Comparison of ENCODE assay signal across 24 mouse cellular contexts in genomic region chr6:42339981-42340380, GRCm38 (mm10). TPM values are rescaled to one million over a fixed set of nuclear protein-coding genes. Genes with fewer than 3 reads are reported as not detected.
DNase-seq lines count a peak whose midpoint lies in the region; ATAC-seq and TF ChIP-seq lines count a peak whose summit lies in the region.
"Had no signal": no experiment of that assay in that cellular context is flagged by ENCODE, and none has a peak within 500 bp of the region (broad histone marks: within the 10 kb centered on the region; RNA-seq: fewer than 3 reads in every experiment).

No protein-coding gene starts in this region.

- no peak for TF ChIP-seq CTCF in intestine, postnatal 0 days (IDR thresholded peaks at IDR 0.05; ENCODE audit: low read depth)

- no peak overlapping the region for H3K9ac ChIP-seq in intestine, postnatal 0 days (ENCODE audit: low read depth, low read length)
- H3K9ac ChIP-seq: forebrain, embryonic 12.5 days; hindbrain, embryonic 12.5 days; midbrain, embryonic 13.5 days; neural tube, embryonic 15.5 days; stomach, embryonic 15.5 days had no signal

- no peak overlapping the region for H3K4me2 ChIP-seq in intestine, postnatal 0 days (replicated peaks; ENCODE audit: low read depth)
- H3K4me2 ChIP-seq: forebrain, embryonic 12.5 days; hindbrain, embryonic 12.5 days; liver, embryonic 11.5 days; midbrain, embryonic 13.5 days; neural tube, embryonic 15.5 days; stomach, embryonic 15.5 days had no signal

- H3K4me1 ChIP-seq in intestine, postnatal 0 days (replicated peaks; ENCODE audit: control insufficient read depth, insufficient read depth, low read length) = no peaks in the 10 kb centered on the region
- H3K4me1 ChIP-seq: forebrain, embryonic 12.5 days; heart, embryonic 10.5 days; hindbrain, embryonic 12.5 days; limb, embryonic 10.5 days; midbrain, embryonic 13.5 days; neural tube, embryonic 15.5 days; stomach, embryonic 15.5 days had no signal

- H3K27ac ChIP-seq in intestine, postnatal 0 days (ENCODE audit: low read depth, low read length) = no peak overlapping the region
- H3K27ac ChIP-seq: forebrain, embryonic 12.5 days; heart, embryonic 10.5 days; hindbrain, embryonic 12.5 days; limb, embryonic 10.5 days; midbrain, embryonic 13.5 days; neural tube, embryonic 15.5 days; stomach, embryonic 15.5 days had no signal

- no peaks in the 10 kb centered on the region for H3K9me3 ChIP-seq in intestine, postnatal 0 days (ENCODE audit: control insufficient read depth)
- H3K9me3 ChIP-seq: forebrain, embryonic 12.5 days; heart, embryonic 10.5 days; hindbrain, embryonic 12.5 days; limb, embryonic 10.5 days; midbrain, embryonic 13.5 days; neural tube, embryonic 15.5 days; stomach, embryonic 15.5 days had no signal

- ATAC-seq in intestine, postnatal 0 days = no peak
- ATAC-seq: midbrain, embryonic 13.5 days had no signal

- no peaks in the 10 kb centered on the region for H3K27me3 ChIP-seq in intestine, postnatal 0 days (replicated peaks; ENCODE audit: control insufficient read depth, insufficient read depth, low read length)
- H3K27me3 ChIP-seq: forebrain, embryonic 12.5 days; hindbrain, embryonic 12.5 days; midbrain, embryonic 13.5 days; neural tube, embryonic 15.5 days; stomach, embryonic 15.5 days had no signal

- no peak overlapping the region for H3K4me3 ChIP-seq in intestine, postnatal 0 days (ENCODE audit: low read depth, low read length)
- H3K4me3 ChIP-seq: forebrain, embryonic 12.5 days; heart, embryonic 10.5 days; hindbrain, embryonic 12.5 days; limb, embryonic 10.5 days; midbrain, embryonic 13.5 days; neural tube, embryonic 15.5 days; stomach, embryonic 15.5 days had no signal

- WGBS in intestine, postnatal 0 days = 64% methylated on average over 5 of the region's 5 CpGs

- H3K36me3 ChIP-seq in intestine, postnatal 0 days (ENCODE audit: control insufficient read depth, insufficient read depth) = no peaks in the 10 kb centered on the region
- H3K36me3 ChIP-seq: forebrain, embryonic 12.5 days; heart, embryonic 10.5 days; hindbrain, embryonic 12.5 days; limb, embryonic 10.5 days; midbrain, embryonic 13.5 days; neural tube, embryonic 15.5 days; stomach, embryonic 15.5 days had no signal

- DNase-seq in adrenal gland, adult 2 months = peak; percentile 54
- DNase-seq in adrenal gland, adult 8-10 months = no peak
- peak; percentile 49 for DNase-seq in lung, postnatal 36 days
- no peak for DNase-seq in lung, postnatal 10 days
- DNase-seq in Muller cell, postnatal 12 days (ENCODE audit: inconsistent ontology term) = peak; percentile 44
- peak; percentile 65 for DNase-seq in fibroblast of lung, adult 2 months (ENCODE audit: low read depth)
- DNase-seq in cerebellum, adult 18-20 months = no peak
- DNase-seq: cerebellum, adult 8-10 months; gastrocnemius, postnatal 25 days; kidney, adult 9 months; kidney, postnatal 25 days; lung, adult 2 months; right cerebral cortex, postnatal 14 days; thymus, adult 18-20 months; thymus, postnatal 4 days had no signal

RNA-seq across cellular contexts. Expression of gene Zyx, which starts 9.4 kb away (rescaled TPM):
- total RNA-seq in adrenal gland, adult 2 months (2021) = 100 to 1,000 TPM in 1 of 2 experiments, 10 to 100 TPM in 1; 96.9 to 121 TPM
- 192 and 204 TPM in 2 replicates for polyA plus RNA-seq in adrenal gland, adult 2 months (2012; rRNA removed)
- 100 to 1,000 TPM in 1 of 4 experiments, 10 to 100 TPM in 3; 78.9 to 118 (median 89.4) TPM for total RNA-seq in adrenal gland, adult 8-10 months (2022)
- polyA plus RNA-seq in intestine, postnatal 0 days (2015; fragmentation: Nextera tagmentation; extraction: Ambion mirVana) = 50.9 and 54.8 TPM in 2 replicates

RNA-seq across cellular contexts. Expression of gene Fam131b, which starts 15.5 kb away (rescaled TPM):
- total RNA-seq in adrenal gland, adult 2 months (2021) = under 1 TPM; 0.14 to 0.17 TPM
- 0.04 and 0.11 TPM in 2 replicates for polyA plus RNA-seq in adrenal gland, adult 2 months (2012; rRNA removed)
- under 1 TPM; 0.12 to 0.23 (median 0.15) TPM for total RNA-seq in adrenal gland, adult 8-10 months (2022)
- polyA plus RNA-seq in intestine, postnatal 0 days (2015; fragmentation: Nextera tagmentation; extraction: Ambion mirVana) = 0.05 and 0.12 TPM in 2 replicates

RNA-seq across cellular contexts. Expression of gene Epha1, which starts 33.1 kb away (rescaled TPM):
- total RNA-seq in adrenal gland, adult 2 months (2021) = under 1 TPM; 0.23 to 0.86 TPM
- polyA plus RNA-seq in adrenal gland, adult 2 months (2012; rRNA removed) = 0.18 and 0.37 TPM in 2 replicates
- 1 to 10 TPM in 2 of 4 experiments, under 1 TPM in 2; 0.46 to 1.6 (median 0.99) TPM for total RNA-seq in adrenal gland, adult 8-10 months (2022)
- 13.3 and 13.7 TPM in 2 replicates for polyA plus RNA-seq in intestine, postnatal 0 days (2015; fragmentation: Nextera tagmentation; extraction: Ambion mirVana)

RNA-seq across cellular contexts. Expression of gene Clcn1, which starts 53.5 kb away (rescaled TPM):
- total RNA-seq in adrenal gland, adult 2 months (2021) = under 1 TPM in 1 of 2 experiments, not detected in 1; 0.23 TPM
- 0.06 and 0.08 TPM in 2 replicates for polyA plus RNA-seq in adrenal gland, adult 2 months (2012; rRNA removed)
- under 1 TPM in 2 of 4 experiments, not detected in 2; 0.13 to 0.68 TPM for total RNA-seq in adrenal gland, adult 8-10 months (2022)
- 0.12 and 0.18 TPM in 2 replicates for polyA plus RNA-seq in intestine, postnatal 0 days (2015; fragmentation: Nextera tagmentation; extraction: Ambion mirVana)

Comparison
In these comparisons a context has a peak if more than half of its experiments do, and no peak if none do; other contexts are left out.
1. DNase-seq: peak in adrenal gland, adult 2 months (single experiment), lung, postnatal 36 days (single experiment), Muller cell, postnatal 12 days (single experiment) and fibroblast of lung, adult 2 months (single experiment); none in adrenal gland, adult 8-10 months (single experiment), lung, postnatal 10 days (single experiment) and cerebellum, adult 18-20 months (0 of 2).